Mouse (Mus musculus): ENCODE measurements around the gene Amot. TPM values are rescaled to one million over a fixed set of nuclear protein-coding genes. Genes with fewer than 3 reads are reported as not detected.
A peak's percentile ranks its signal among the peaks of the same experiment; 100 is the strongest.

Amot gene
- total and polyA plus RNA-seq, 3 experiments = 6.1 to 7.2 (median 6.4) TPM

DNA sequence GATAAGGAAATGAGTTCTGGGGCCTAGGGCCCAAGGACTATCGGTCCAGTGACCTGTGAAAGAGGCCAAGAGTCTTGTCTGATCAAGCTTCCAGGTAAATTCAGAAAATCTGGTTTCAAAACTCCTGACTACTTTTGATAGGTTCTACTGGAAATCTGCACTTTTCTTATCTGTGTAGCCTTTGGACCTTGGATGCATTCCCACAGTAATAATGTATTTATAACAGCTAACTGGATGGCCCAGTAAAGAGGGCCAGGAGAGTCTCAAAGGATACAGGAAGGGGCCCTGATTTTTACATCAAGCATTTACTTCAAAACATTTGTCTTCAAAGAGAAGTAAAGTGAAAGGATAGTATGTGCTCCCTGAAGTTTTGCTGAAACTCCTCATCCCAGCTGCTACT lies 90.7 kb downstream of the Amot start:
- no peaks in the 10 kb centered on the region for H3K4me1 ChIP-seq (ENCODE audit: control insufficient read depth, insufficient read depth, low read length)
- TF ChIP-seq CTCF (IDR thresholded peaks at IDR 0.05) (no peak), EP300 (IDR thresholded peaks at IDR 0.05; ENCODE audit: insufficient read depth, low read depth, low read length) (no peak), POLR2A (IDR thresholded peaks at IDR 0.05; ENCODE audit: insufficient read depth, low read depth, low read length) (no peak)
- WGBS = 67% methylated on average over 1 of the region's 1 CpGs
- no peak overlapping the region for H3K9ac ChIP-seq (ENCODE audit: low read depth, low read length)
- no peaks in the 10 kb centered on the region for H3K36me3 ChIP-seq (ENCODE audit: control insufficient read depth, insufficient read depth, low read length)
- no peaks in the 10 kb centered on the region for H3K27me3 ChIP-seq (ENCODE audit: control insufficient read depth, insufficient read depth, low read length)
- H3K4me3 ChIP-seq = no peak overlapping the region
- H3K79me2 ChIP-seq (replicated peaks; ENCODE audit: control insufficient read depth, insufficient read depth, low read length) = no peaks in the 10 kb centered on the region
- intact Hi-C loops (cut with DNase I) = no loop called here
- no peak for DNase-seq
- H3K27ac ChIP-seq = no peak overlapping the region

DNA sequence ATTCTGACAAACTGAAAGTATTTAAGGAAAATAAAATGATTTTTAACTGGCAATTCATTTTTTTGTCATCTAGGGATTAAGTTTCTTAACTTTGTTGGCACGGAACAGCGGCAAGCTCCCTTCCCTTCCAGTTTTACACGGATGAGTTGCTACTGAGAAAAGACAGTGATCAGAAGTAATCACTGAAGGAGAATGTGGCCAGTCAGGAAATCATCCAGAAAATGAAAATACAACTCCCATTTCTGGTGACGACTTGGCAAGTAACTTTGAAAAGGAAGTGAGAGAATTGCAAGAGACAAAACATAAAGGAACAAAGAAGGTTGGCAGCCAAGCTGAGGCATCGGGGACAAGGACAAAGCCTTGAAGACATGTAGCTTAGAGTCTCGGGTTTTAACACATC lies 93.6 kb downstream of the Amot start:
- Histone ChIP-seq H3K79me2 (replicated peaks; ENCODE audit: control insufficient read depth, insufficient read depth, low read length) (no peaks in the 10 kb centered on the region), H3K36me3 (ENCODE audit: control insufficient read depth, insufficient read depth, low read length) (no peaks in the 10 kb centered on the region), H3K9ac (ENCODE audit: low read depth, low read length) (no peak overlapping the region), H3K4me3 (no peak overlapping the region), H3K27me3 (ENCODE audit: control insufficient read depth, insufficient read depth, low read length) (no peaks in the 10 kb centered on the region), H3K27ac (no peak overlapping the region), H3K4me1 (ENCODE audit: control insufficient read depth, insufficient read depth, low read length) (no peaks in the 10 kb centered on the region)
- WGBS = 42% methylated on average over 6 of the region's 6 CpGs
- no peak for DNase-seq
- TF ChIP-seq POLR2A (IDR thresholded peaks at IDR 0.05; ENCODE audit: insufficient read depth, low read depth, low read length) = no peak
- intact Hi-C loops (cut with DNase I) = no loop called here

GRCm38 (mm10) chrX:145406052-145406451 lies 98.9 kb downstream of the Amot start:
- no peak for DNase-seq
- Histone ChIP-seq H3K27ac (no peak overlapping the region), H3K79me2 (replicated peaks; ENCODE audit: control insufficient read depth, insufficient read depth, low read length) (no peaks in the 10 kb centered on the region), H3K36me3 (ENCODE audit: control insufficient read depth, insufficient read depth, low read length) (no peaks in the 10 kb centered on the region), H3K4me1 (ENCODE audit: control insufficient read depth, insufficient read depth, low read length) (no peaks in the 10 kb centered on the region), H3K4me3 (no peak overlapping the region), H3K27me3 (ENCODE audit: control insufficient read depth, insufficient read depth, low read length) (no peaks in the 10 kb centered on the region), H3K9ac (ENCODE audit: low read depth, low read length) (no peak overlapping the region)
- TF ChIP-seq POLR2A (IDR thresholded peaks at IDR 0.05; ENCODE audit: insufficient read depth, low read depth, low read length) (no peak), EP300 (IDR thresholded peaks at IDR 0.05; ENCODE audit: insufficient read depth, low read depth, low read length) (no peak), CTCF (IDR thresholded peaks at IDR 0.05) (no peak)
- intact Hi-C loops (cut with DNase I) = no loop called here
- 40% methylated on average over 4 of the region's 4 CpGs for WGBS

GRCm38 (mm10) chrX:145401926-145402325 lies 103.1 kb downstream of the Amot start:
- WGBS = 57% methylated on average over 3 of the region's 3 CpGs
- no peaks in the 10 kb centered on the region for H3K4me1 ChIP-seq (ENCODE audit: control insufficient read depth, insufficient read depth, low read length)
- intact Hi-C loops (cut with DNase I) = no loop called here

DNA sequence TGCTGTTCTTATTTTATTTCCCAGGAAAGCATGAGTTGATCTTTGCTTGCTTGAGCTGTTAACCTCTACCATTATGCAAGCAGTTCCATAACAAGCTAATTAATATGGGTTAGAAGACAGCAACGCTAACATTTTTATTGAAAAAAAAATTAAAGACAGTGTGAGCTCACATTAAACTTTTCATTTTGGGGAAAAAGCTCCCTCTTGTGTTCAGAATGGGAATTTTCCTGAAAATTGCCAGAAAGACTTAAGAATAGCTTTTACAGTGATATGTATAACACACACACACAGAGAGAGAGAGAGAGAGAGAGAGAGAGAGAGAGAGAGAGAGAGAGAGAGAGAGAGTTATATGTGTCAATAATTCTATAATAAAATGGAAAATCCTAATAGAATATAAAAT lies 105.7 kb downstream of the Amot start:
- DNase-seq = no peak
- no peak overlapping the region for H3K9ac ChIP-seq (ENCODE audit: low read depth, low read length)
- 10% methylated on average over 1 of the region's 1 CpGs for WGBS
- H3K36me3 ChIP-seq (ENCODE audit: control insufficient read depth, insufficient read depth, low read length) = no peaks in the 10 kb centered on the region
- H3K27ac ChIP-seq = no peak overlapping the region
- TF ChIP-seq CTCF (IDR thresholded peaks at IDR 0.05) (peak; percentile 67), EP300 (IDR thresholded peaks at IDR 0.05; ENCODE audit: insufficient read depth, low read depth, low read length) (no peak)
- H3K4me1 ChIP-seq (ENCODE audit: control insufficient read depth, insufficient read depth, low read length) = no peaks in the 10 kb centered on the region
- H3K79me2 ChIP-seq (replicated peaks; ENCODE audit: control insufficient read depth, insufficient read depth, low read length) = no peaks in the 10 kb centered on the region
- no peak overlapping the region for H3K4me3 ChIP-seq
- no peaks in the 10 kb centered on the region for H3K27me3 ChIP-seq (ENCODE audit: control insufficient read depth, insufficient read depth, low read length)
- intact Hi-C loops (cut with DNase I) = no loop called here

More at GRCm38 (mm10) chrX:145401926-145402325, 103.1 kb downstream of the Amot start:
- DNase-seq = no peak
- Histone ChIP-seq H3K27me3 (ENCODE audit: control insufficient read depth, insufficient read depth, low read length) (no peaks in the 10 kb centered on the region), H3K9ac (ENCODE audit: low read depth, low read length) (no peak overlapping the region), H3K27ac (no peak overlapping the region), H3K79me2 (replicated peaks; ENCODE audit: control insufficient read depth, insufficient read depth, low read length) (no peaks in the 10 kb centered on the region), H3K36me3 (ENCODE audit: control insufficient read depth, insufficient read depth, low read length) (no peaks in the 10 kb centered on the region), H3K4me3 (no peak overlapping the region)
- TF ChIP-seq POLR2A (IDR thresholded peaks at IDR 0.05; ENCODE audit: insufficient read depth, low read depth, low read length) = no peak
- TF ChIP-seq EP300 (IDR thresholded peaks at IDR 0.05; ENCODE audit: insufficient read depth, low read depth, low read length) = no peak
- no peak for TF ChIP-seq CTCF (IDR thresholded peaks at IDR 0.05)

Other genes starting within 250 kb of the Amot start
- gene Lhfpl1, start 156.1 kb downstream of the Amot start, total RNA-seq (2021) = not detected
- gene Lhfpl1, start 156.1 kb downstream of the Amot start, polyA plus RNA-seq (2012; rRNA removed) = 0.09 TPM in 1 of 2 replicates, not detected in the other